Mouse (Mus musculus) frontal cortex, postnatal 25 days (tissue): ENCODE measurements around the gene Sobp.
A peak's percentile ranks its signal among the peaks of the same experiment; 100 is the strongest.

ENCODE experiments used
- DNase-seq, 2 experiments: peaks; one replicate each; pipeline ENCODE4 v3.0.0; 2022; ENCODE audit warnings: low spot score in 2 of 2

Gene Sobp

GRCm38 (mm10) chr10:43174326-43175155, at the start of gene Sobp, which contains the start of gene 9030612E09Rik:
Sobp (minus strand) TSS chr10:43174530.
9030612E09Rik (plus strand) TSS chr10:43174704.
- peak; percentile 66 to 71 for DNase-seq

- no peak for DNase-seq
Observed at GRCm38 (mm10) chr10:43223391-43223790, 49.1 kb upstream of the Sobp start.

- DNase-seq = no peak
Observed at GRCm38 (mm10) chr10:43221659-43222058, 47.3 kb upstream of the Sobp start.

GRCm38 (mm10) chr10:43220910-43221625, 46.7 kb upstream of the Sobp start, which contains the start of gene Pdss2:
Pdss2 (plus strand) TSS chr10:43221486.
- DNase-seq = peak; percentile 82 to 89

GRCm38 (mm10) chr10:43220479-43220878, 46.1 kb upstream of the Sobp start:
- no peak for DNase-seq

GRCm38 (mm10) chr10:43217361-43217900, 43.1 kb upstream of the Sobp start:
- no peak for DNase-seq

GRCm38 (mm10) chr10:43211866-43212265, 37.5 kb upstream of the Sobp start:
- no peak for DNase-seq

GRCm38 (mm10) chr10:43203865-43204264, 29.5 kb upstream of the Sobp start:
- no peak for DNase-seq

GRCm38 (mm10) chr10:43200206-43200605, 25.9 kb upstream of the Sobp start:
- DNase-seq = no peak

- DNase-seq = no peak
Observed at GRCm38 (mm10) chr10:43180313-43180912, 6.1 kb upstream of the Sobp start.

GRCm38 (mm10) chr10:43175156-43175601, 849 bp upstream of the Sobp start:
- peak in 1 of 2 experiments; percentile 33 for DNase-seq

- no peak for DNase-seq
Observed at GRCm38 (mm10) chr10:43173828-43174325, 453 bp downstream of the Sobp start.

- peak in 1 of 2 experiments; percentile 36 for DNase-seq
Observed at GRCm38 (mm10) chr10:43173141-43173827, 1.0 kb downstream of the Sobp start.

- DNase-seq = no peak
Observed at GRCm38 (mm10) chr10:43172554-43172953, 1.8 kb downstream of the Sobp start.

GRCm38 (mm10) chr10:43172066-43172465, 2.3 kb downstream of the Sobp start:
- no peak for DNase-seq

- DNase-seq = no peak
Observed at GRCm38 (mm10) chr10:43171106-43171505, 3.2 kb downstream of the Sobp start.

- no peak for DNase-seq
Observed at GRCm38 (mm10) chr10:43168847-43169246, 5.5 kb downstream of the Sobp start.

- no peak for DNase-seq
Observed at GRCm38 (mm10) chr10:43166817-43167216, 7.5 kb downstream of the Sobp start.

GRCm38 (mm10) chr10:43166146-43166545, 8.2 kb downstream of the Sobp start:
- DNase-seq = no peak

GRCm38 (mm10) chr10:43164406-43164805, 9.9 kb downstream of the Sobp start:
- no peak for DNase-seq

- DNase-seq = no peak
Observed at GRCm38 (mm10) chr10:43162318-43162717, 12.0 kb downstream of the Sobp start.
